Mouse (Mus musculus): ENCODE data around the gene Smpdl3b. TPM values are rescaled to one million over a fixed set of nuclear protein-coding genes. Genes with fewer than 3 reads are reported as not detected.

Smpdl3b gene
- total and polyA plus RNA-seq, 3 experiments: 0.28 to 0.69 TPM; not detected in 1

DNA sequence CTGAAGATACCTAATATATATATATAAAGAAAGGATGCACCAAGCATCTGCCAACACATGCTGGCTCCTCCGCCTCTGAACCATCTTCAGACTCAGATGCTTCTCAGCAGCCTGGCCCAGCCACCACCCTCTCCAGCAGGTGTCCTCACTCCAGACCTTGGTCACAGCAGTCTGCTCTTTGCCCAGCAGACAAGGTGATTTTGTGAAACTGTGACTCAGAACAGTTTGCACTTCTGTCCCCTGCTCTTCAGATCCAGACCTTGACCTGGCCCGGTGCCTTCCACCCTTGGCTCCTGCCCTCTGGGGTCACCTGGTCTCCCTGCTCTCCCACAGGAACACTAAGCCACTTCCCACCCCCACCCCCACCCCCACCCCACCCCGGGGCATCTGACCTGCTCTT is 21.2 kb downstream of the Smpdl3b start:
- H3K9ac ChIP-seq (ENCODE audit: control insufficient read depth, low read depth, low read length, poor library complexity, severe bottlenecking): no peak overlapping the region

DNA sequence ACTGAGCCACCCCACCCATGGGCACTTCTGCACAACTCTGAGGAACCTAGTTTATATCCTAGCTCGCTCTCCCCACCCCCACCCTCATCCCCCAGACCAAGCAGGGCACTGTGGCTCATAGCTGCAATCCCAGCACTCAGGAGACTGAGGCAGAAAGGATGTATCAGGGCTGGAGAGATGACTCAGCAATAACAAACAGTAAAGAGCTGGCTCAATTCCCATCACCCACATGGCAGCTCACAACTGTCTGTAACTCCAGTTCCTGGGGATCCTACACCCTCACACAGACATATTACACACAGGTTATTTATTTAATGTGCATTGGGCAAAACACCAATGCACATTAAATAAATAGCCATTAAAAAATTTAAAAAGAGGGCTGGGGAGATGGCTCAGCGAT is 21.7 kb downstream of the Smpdl3b start:
- no peaks in the 10 kb centered on the region for H3K27me3 ChIP-seq (ENCODE audit: control insufficient read depth in 1 of 2, insufficient read depth in 2 of 2, low read length in 2 of 2)
- H3K79me2 ChIP-seq (ENCODE audit: control insufficient read depth, insufficient read depth, low read length, poor library complexity): no peaks in the 10 kb centered on the region
- TF ChIP-seq SIN3A (IDR thresholded peaks at IDR 0.05; ENCODE audit: low read length) (peak; percentile 66), MAFK (IDR thresholded peaks at IDR 0.05; ENCODE audit: borderline replicate concordance, low read depth, low read length) (peak; percentile 89; the same call in 1 of the 2 replicates), MYC (IDR thresholded peaks at IDR 0.05; ENCODE audit: low read depth, low read length) (peak; percentile 70; the same call in 1 of the 2 replicates), RCOR1 (IDR thresholded peaks at IDR 0.05; ENCODE audit: low read depth, low read length) (peak; percentile 9; the same call in 1 of the 2 replicates), GABPA (IDR thresholded peaks at IDR 0.05; ENCODE audit: low read depth, low read length) (peak; percentile 67; the same call in 1 of the 2 replicates), ETS1 (IDR thresholded peaks at IDR 0.05; ENCODE audit: low read depth, low read length) (peak; percentile 64; the same call in 1 of the 2 replicates), KAT2A (conservative IDR thresholded peaks at IDR 0.05; ENCODE audit: low read depth, low read length) (no peak), MAX (IDR thresholded peaks at IDR 0.05; ENCODE audit: low read length) (peak; percentile 57; the same call in 1 of the 2 replicates), MXI1 (IDR thresholded peaks at IDR 0.05; ENCODE audit: low read depth, low read length) (peak; percentile 90), SMC3 (IDR thresholded peaks at IDR 0.05; ENCODE audit: low read depth, low read length) (no peak), UBTF (IDR thresholded peaks at IDR 0.05; ENCODE audit: borderline replicate concordance, insufficient read depth, low read depth, low read length) (no peak), EP300 (IDR thresholded peaks at IDR 0.05; ENCODE audit: low read depth in 1 of 2, low read length in 2 of 2) (peak in 1 of 2 experiments; percentile 21; a peak in 1 of 4 replicates)
- H3K9ac ChIP-seq (ENCODE audit: control insufficient read depth, low read depth, low read length, poor library complexity, severe bottlenecking): no peak overlapping the region
- no peaks in the 10 kb centered on the region for H3K9me3 ChIP-seq (replicated peaks; ENCODE audit: insufficient read depth, low read length)
- peaks cover 0 to 11% of the 10 kb centered on the region in 2 experiments; a peak in 2 of 4 replicates for H3K36me3 ChIP-seq (ENCODE audit: control insufficient read depth in 1 of 2, insufficient read depth in 2 of 2, low read length in 2 of 2)
- H3K27ac ChIP-seq (ENCODE audit: control insufficient read depth, low read depth, low read length): no peak overlapping the region
- peak; percentile 75 for DNase-seq (ENCODE audit: low read depth, low spot score)
- no peak overlapping the region for H3K4me3 ChIP-seq (ENCODE audit: control insufficient read depth in 1 of 2, insufficient read depth in 1 of 2, low read depth in 2 of 2, low read length in 2 of 2)
- peaks cover 0 to 13% of the 10 kb centered on the region in 2 experiments; a peak in 3 of 4 replicates for H3K4me1 ChIP-seq (ENCODE audit: control insufficient read depth in 1 of 2, insufficient read depth in 2 of 2, low read length in 2 of 2)

More for the DNA sequence above, 21.2 kb downstream of the Smpdl3b start:
- no peak for DNase-seq (ENCODE audit: low read depth, low spot score)
- H3K4me3 ChIP-seq (ENCODE audit: control insufficient read depth in 1 of 2, insufficient read depth in 1 of 2, low read depth in 2 of 2, low read length in 2 of 2): no peak overlapping the region
- no peaks in the 10 kb centered on the region for H3K27me3 ChIP-seq (ENCODE audit: control insufficient read depth in 1 of 2, insufficient read depth in 2 of 2, low read length in 2 of 2)
- peaks cover 0 to 13% of the 10 kb centered on the region in 2 experiments; a peak in 3 of 4 replicates for H3K4me1 ChIP-seq (ENCODE audit: control insufficient read depth in 1 of 2, insufficient read depth in 2 of 2, low read length in 2 of 2)
- no peaks in the 10 kb centered on the region for H3K9me3 ChIP-seq (replicated peaks; ENCODE audit: insufficient read depth, low read length)
- peaks cover 0 to 11% of the 10 kb centered on the region in 2 experiments; a peak in 2 of 4 replicates for H3K36me3 ChIP-seq (ENCODE audit: control insufficient read depth in 1 of 2, insufficient read depth in 2 of 2, low read length in 2 of 2)
- TF ChIP-seq ZC3H11A (IDR thresholded peaks at IDR 0.05; ENCODE audit: low read depth, low read length) (no peak), TBP (IDR thresholded peaks at IDR 0.05; ENCODE audit: low read depth, low read length) (no peak), CTCF (IDR thresholded peaks at IDR 0.05 in 2 of 3, conservative IDR thresholded peaks at IDR 0.05 in 1 of 3; ENCODE audit: control insufficient read depth in 1 of 3, insufficient read depth in 1 of 3, low read depth in 2 of 3, low read length in 3 of 3, poor library complexity in 1 of 3, severe bottlenecking in 1 of 3) (peak in 1 of 3 experiments; percentile 25; a peak in 2 of 6 replicates), E2F4 (IDR thresholded peaks at IDR 0.05; ENCODE audit: borderline replicate concordance, low read depth, low read length) (no peak), KAT2A (conservative IDR thresholded peaks at IDR 0.05; ENCODE audit: low read depth, low read length) (no peak), MYB (IDR thresholded peaks at IDR 0.05; ENCODE audit: low read depth, low read length) (no peak), SMC3 (IDR thresholded peaks at IDR 0.05; ENCODE audit: low read depth, low read length) (peak; percentile 44)
- H3K27ac ChIP-seq (ENCODE audit: control insufficient read depth, low read depth, low read length): no peak overlapping the region
- no peaks in the 10 kb centered on the region for H3K79me2 ChIP-seq (ENCODE audit: control insufficient read depth, insufficient read depth, low read length, poor library complexity)

Data from MEL (cell line).